Mouse (Mus musculus): Measurements from ENCODE around the gene Sucla2. TPM values are rescaled to one million over a fixed set of nuclear protein-coding genes. Genes with fewer than 3 reads are reported as not detected.

Sucla2 gene
- 107 and 109 TPM in 2 replicates for polyA plus RNA-seq (2015; fragmentation: Nextera tagmentation; extraction: Ambion mirVana)

DNA sequence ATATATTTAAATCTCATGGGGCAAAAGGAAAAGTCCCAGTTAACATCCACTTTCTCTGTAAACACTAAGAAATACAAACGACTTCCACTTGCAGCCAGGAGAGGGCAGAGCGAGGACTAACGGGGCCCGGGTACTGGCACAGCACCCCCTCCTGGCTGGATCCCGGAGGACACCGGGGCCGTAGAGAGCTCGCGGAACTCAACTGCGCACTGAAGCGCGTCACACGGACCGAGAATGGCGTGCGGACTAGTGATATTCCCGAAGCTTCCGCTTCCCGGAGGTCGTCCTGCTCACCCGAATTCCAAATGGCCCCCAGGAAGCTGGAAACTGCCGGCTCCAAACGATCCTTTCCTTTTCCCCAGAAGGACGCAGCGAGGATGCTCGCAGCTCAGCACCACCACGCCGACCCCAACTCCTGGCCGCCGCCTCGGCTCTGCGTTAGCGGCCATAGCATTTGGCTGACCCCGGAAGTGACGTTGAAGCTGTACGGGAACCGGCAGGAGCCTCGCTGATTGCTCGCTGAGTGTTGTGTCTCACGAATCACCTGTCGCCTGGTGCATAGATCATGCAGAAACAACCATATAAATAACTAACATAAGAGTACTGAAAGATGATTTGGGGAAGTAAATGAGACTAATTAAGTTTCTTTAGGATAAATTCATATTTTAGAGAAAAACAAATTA lies at the start of gene Sucla2:
Gene Sucla2 (plus strand): TSS at position 554 of the 683 bp plus-strand sequence.
- Histone ChIP-seq H3K36me3 (ENCODE audit: control insufficient read depth, insufficient read depth, low read length) (no peaks in the 10 kb centered on the region), H3K4me1 (replicated peaks; ENCODE audit: control insufficient read depth, insufficient read depth, low read length) (no peaks in the 10 kb centered on the region), H3K4me3 (ENCODE audit: low read length) (peak within 1 kb of the TSS; percentile 59), H3K9ac (ENCODE audit: low read length) (peak within 1 kb of the TSS; percentile 76), H3K4me2 (ENCODE audit: low read depth, low read length) (peak within 1 kb of the TSS; percentile 56), H3K27ac (ENCODE audit: low read length) (peak within 1 kb of the TSS; percentile 88), H3K27me3 (ENCODE audit: control insufficient read depth, insufficient read depth, low read depth, low read length) (no peaks in the 10 kb centered on the region), H3K9me3 (ENCODE audit: control insufficient read depth, low read length) (no peaks in the 10 kb centered on the region)
- WGBS, result under 1% methylated on average over 36 of the region's 41 CpGs
- ATAC-seq (ENCODE audit: low read depth), result peak; percentile 99

DNA sequence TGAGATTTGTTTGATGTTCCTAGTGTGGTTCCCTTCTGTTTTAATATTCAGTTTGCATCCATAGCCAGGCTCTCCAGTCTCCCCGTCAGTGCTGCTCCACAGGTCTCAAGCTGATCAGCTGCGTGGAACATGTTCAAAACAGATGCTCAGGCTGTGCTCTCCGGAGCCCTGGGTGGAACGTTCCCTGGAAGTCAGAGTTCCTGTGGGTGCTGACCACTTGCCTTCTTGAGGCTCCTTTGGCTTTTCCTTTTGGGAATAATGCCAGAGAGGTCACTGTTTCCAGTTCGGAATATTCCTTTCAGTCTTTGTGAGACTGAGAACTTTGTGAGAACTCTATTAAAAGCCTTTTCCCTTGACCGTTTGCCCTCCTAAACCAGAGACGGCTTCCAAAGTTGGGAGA lies 49.6 kb upstream of the Sucla2 start:
- Histone ChIP-seq H3K4me2 (ENCODE audit: low read depth, low read length) (no peak overlapping the region), H3K27ac (ENCODE audit: low read length) (no peak overlapping the region), H3K27me3 (ENCODE audit: control insufficient read depth, insufficient read depth, low read depth, low read length) (no peaks in the 10 kb centered on the region), H3K9me3 (ENCODE audit: control insufficient read depth, low read length) (no peaks in the 10 kb centered on the region), H3K4me3 (ENCODE audit: low read length) (no peak overlapping the region), H3K9ac (ENCODE audit: low read length) (no peak overlapping the region), H3K4me1 (replicated peaks; ENCODE audit: control insufficient read depth, insufficient read depth, low read length) (peaks cover 15% of the 10 kb centered on the region), H3K36me3 (ENCODE audit: control insufficient read depth, insufficient read depth, low read length) (no peaks in the 10 kb centered on the region)
- no peak for ATAC-seq (ENCODE audit: low read depth)
- WGBS, result 54% methylated on average over 7 of the region's 7 CpGs

GRCm38 (mm10) chr14:73476361-73476934 lies 48.7 kb upstream of the Sucla2 start:
- no peak overlapping the region for H3K27ac ChIP-seq (ENCODE audit: low read length)
- H3K27me3 ChIP-seq (ENCODE audit: control insufficient read depth, insufficient read depth, low read depth, low read length), result no peaks in the 10 kb centered on the region
- peaks cover 15% of the 10 kb centered on the region for H3K4me1 ChIP-seq (replicated peaks; ENCODE audit: control insufficient read depth, insufficient read depth, low read length)
- WGBS, result 81% methylated on average over 8 of the region's 8 CpGs
- H3K36me3 ChIP-seq (ENCODE audit: control insufficient read depth, insufficient read depth, low read length), result no peaks in the 10 kb centered on the region
- no peak overlapping the region for H3K4me2 ChIP-seq (ENCODE audit: low read depth, low read length)
- no peaks in the 10 kb centered on the region for H3K9me3 ChIP-seq (ENCODE audit: control insufficient read depth, low read length)
- H3K9ac ChIP-seq (ENCODE audit: low read length), result no peak overlapping the region
- ATAC-seq (ENCODE audit: low read depth), result no peak
- H3K4me3 ChIP-seq (ENCODE audit: low read length), result no peak overlapping the region

DNA sequence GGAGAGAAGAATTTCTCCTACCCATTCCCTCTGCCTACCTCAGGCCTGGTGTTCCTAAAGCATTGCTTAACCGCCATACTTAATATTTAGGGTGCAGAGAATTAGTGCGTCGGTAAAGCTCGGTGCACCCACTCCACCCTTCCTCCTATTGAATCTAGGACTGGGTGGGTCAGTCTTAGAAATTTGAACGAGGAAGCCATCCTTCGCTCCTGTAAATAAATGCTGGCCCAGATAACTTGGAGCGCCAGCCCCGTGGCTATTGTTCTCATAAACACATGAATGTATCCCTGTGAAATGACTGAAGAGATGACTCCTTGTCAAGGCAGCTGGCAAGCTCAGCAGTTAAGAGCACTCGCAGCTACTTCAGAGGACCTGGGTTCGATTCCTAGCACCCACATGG lies 48.0 kb upstream of the Sucla2 start:
- no peak overlapping the region for H3K4me2 ChIP-seq (ENCODE audit: low read depth, low read length)
- WGBS, result 85% methylated on average over 10 of the region's 10 CpGs
- H3K27ac ChIP-seq (ENCODE audit: low read length), result no peak overlapping the region
- H3K4me3 ChIP-seq (ENCODE audit: low read length), result no peak overlapping the region
- no peak overlapping the region for H3K9ac ChIP-seq (ENCODE audit: low read length)
- no peak for ATAC-seq (ENCODE audit: low read depth)
- no peaks in the 10 kb centered on the region for H3K9me3 ChIP-seq (ENCODE audit: control insufficient read depth, low read length)
- no peaks in the 10 kb centered on the region for H3K36me3 ChIP-seq (ENCODE audit: control insufficient read depth, insufficient read depth, low read length)
- H3K27me3 ChIP-seq (ENCODE audit: control insufficient read depth, insufficient read depth, low read depth, low read length), result no peaks in the 10 kb centered on the region
- H3K4me1 ChIP-seq (replicated peaks; ENCODE audit: control insufficient read depth, insufficient read depth, low read length), result peaks cover 15% of the 10 kb centered on the region

GRCm38 (mm10) chr14:73478321-73478720 lies 46.8 kb upstream of the Sucla2 start:
- ATAC-seq (ENCODE audit: low read depth), result no peak
- 62% methylated on average over 3 of the region's 3 CpGs for WGBS
- Histone ChIP-seq H3K4me2 (ENCODE audit: low read depth, low read length) (no peak overlapping the region), H3K4me3 (ENCODE audit: low read length) (no peak overlapping the region), H3K27me3 (ENCODE audit: control insufficient read depth, insufficient read depth, low read depth, low read length) (no peaks in the 10 kb centered on the region), H3K36me3 (ENCODE audit: control insufficient read depth, insufficient read depth, low read length) (no peaks in the 10 kb centered on the region), H3K27ac (ENCODE audit: low read length) (no peak overlapping the region), H3K9ac (ENCODE audit: low read length) (no peak overlapping the region), H3K9me3 (ENCODE audit: control insufficient read depth, low read length) (no peaks in the 10 kb centered on the region), H3K4me1 (replicated peaks; ENCODE audit: control insufficient read depth, insufficient read depth, low read length) (peaks cover 15% of the 10 kb centered on the region)

DNA sequence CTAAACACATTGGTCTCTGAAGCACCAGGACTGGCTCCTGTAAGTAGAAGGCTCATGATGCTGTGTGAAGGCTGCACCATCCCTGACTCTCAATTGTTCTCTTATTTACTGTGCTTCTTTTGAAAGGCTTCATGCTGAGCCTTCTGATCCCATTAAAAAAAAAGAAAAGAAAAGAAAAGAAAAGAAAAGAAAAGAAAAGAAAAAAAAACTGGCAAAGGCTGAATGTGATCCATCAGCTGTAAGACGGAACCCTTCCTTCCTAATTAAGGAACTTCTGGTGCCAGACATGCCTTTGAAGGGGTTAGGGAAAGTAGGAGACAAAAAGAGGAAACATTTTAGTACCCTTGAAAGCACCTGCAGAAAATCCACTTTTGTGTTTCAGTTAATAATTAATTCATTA lies 45.3 kb upstream of the Sucla2 start:
- no peak overlapping the region for H3K4me2 ChIP-seq (ENCODE audit: low read depth, low read length)
- H3K4me3 ChIP-seq (ENCODE audit: low read length), result no peak overlapping the region
- H3K9me3 ChIP-seq (ENCODE audit: control insufficient read depth, low read length), result no peaks in the 10 kb centered on the region
- 48% methylated on average over 1 of the region's 1 CpGs for WGBS
- no peak for ATAC-seq (ENCODE audit: low read depth)
- H3K4me1 ChIP-seq (replicated peaks; ENCODE audit: control insufficient read depth, insufficient read depth, low read length), result peaks cover 7% of the 10 kb centered on the region; the same call in 1 of the 2 replicates
- H3K9ac ChIP-seq (ENCODE audit: low read length), result no peak overlapping the region
- no peaks in the 10 kb centered on the region for H3K27me3 ChIP-seq (ENCODE audit: control insufficient read depth, insufficient read depth, low read depth, low read length)
- no peak overlapping the region for H3K27ac ChIP-seq (ENCODE audit: low read length)
- no peaks in the 10 kb centered on the region for H3K36me3 ChIP-seq (ENCODE audit: control insufficient read depth, insufficient read depth, low read length)

DNA sequence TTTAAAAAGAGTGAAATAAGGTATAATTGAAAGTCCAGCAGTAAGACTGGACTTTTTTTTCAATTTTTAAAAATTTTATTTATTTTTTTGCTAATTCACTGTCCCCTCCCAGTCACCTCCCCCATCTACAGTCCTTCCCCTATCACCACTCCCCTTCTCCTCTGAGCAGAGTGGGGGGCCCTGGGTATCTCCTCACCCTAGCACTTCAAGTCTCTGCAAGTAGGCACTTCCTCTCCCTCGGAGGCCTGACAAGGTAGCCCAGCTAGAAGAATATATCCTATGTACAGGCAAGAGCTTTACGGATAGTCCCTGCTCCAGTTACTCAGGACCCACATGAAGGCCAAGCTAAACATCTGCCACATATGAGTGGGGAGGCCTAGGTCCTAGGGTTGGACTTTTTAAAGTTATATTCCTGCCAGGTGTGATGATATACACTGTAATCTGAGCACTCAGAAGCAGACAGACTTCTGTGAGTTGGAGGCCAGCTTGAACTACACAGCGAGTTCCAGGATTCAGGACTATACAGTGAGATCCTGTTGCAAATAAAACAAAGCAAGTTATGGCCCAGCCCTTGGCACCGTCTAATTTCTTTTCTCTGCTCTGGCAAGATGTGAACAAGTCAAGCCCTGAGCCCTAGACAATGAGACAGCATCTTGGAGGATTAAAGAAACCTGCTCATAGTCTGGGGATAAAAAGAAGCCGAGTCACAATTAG lies 41.4 kb upstream of the Sucla2 start:
- no peaks in the 10 kb centered on the region for H3K4me1 ChIP-seq (replicated peaks; ENCODE audit: control insufficient read depth, insufficient read depth, low read length)
- H3K27ac ChIP-seq (ENCODE audit: low read length), result no peak overlapping the region
- no peak overlapping the region for H3K4me2 ChIP-seq (ENCODE audit: low read depth, low read length)
- H3K9ac ChIP-seq (ENCODE audit: low read length), result no peak overlapping the region
- no peaks in the 10 kb centered on the region for H3K9me3 ChIP-seq (ENCODE audit: control insufficient read depth, low read length)
- no peaks in the 10 kb centered on the region for H3K27me3 ChIP-seq (ENCODE audit: control insufficient read depth, insufficient read depth, low read depth, low read length)
- no peak for ATAC-seq (ENCODE audit: low read depth)
- 72% methylated on average over 5 of the region's 5 CpGs for WGBS
- no peak overlapping the region for H3K4me3 ChIP-seq (ENCODE audit: low read length)
- H3K36me3 ChIP-seq (ENCODE audit: control insufficient read depth, insufficient read depth, low read length), result no peaks in the 10 kb centered on the region

DNA sequence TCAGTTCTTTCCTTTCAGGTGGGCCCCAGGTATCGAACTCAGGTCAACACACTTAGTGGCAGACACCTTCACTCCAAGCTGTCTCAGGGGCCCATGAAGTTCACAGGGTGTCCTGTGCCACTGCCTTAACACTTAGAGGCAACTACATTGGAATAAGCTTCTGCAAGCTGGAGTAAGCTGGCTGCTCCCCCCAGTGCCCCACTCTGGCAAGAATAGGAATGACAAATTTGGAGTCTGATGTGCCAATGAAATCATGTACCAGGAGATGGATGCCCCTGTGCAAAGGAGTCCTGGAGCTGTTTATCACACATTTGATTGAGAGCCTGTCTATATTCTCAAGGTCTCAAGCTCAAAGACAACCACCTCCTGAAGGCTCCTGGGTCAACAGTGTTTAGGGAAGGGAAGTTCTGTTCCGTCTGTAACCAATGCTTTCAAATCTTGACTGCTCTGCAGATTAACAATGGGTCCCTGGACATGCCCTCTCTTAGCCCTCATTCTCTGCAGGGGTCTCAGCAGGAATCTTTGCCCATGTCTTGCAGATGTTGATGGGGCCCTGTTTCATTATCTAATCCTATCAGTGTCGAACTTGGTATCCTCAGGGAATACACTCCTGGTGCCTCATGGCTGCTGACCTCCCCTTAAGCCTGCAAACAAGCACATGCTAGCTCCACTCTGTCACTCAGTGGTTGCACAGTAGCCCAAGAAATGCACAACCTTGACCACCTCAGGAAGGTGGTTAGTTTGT lies 40.6 kb upstream of the Sucla2 start:
- Histone ChIP-seq H3K4me1 (replicated peaks; ENCODE audit: control insufficient read depth, insufficient read depth, low read length) (no peaks in the 10 kb centered on the region), H3K4me3 (ENCODE audit: low read length) (no peak overlapping the region), H3K36me3 (ENCODE audit: control insufficient read depth, insufficient read depth, low read length) (no peaks in the 10 kb centered on the region), H3K9ac (ENCODE audit: low read length) (no peak overlapping the region), H3K9me3 (ENCODE audit: control insufficient read depth, low read length) (no peaks in the 10 kb centered on the region), H3K27me3 (ENCODE audit: control insufficient read depth, insufficient read depth, low read depth, low read length) (no peaks in the 10 kb centered on the region), H3K27ac (ENCODE audit: low read length) (no peak overlapping the region), H3K4me2 (ENCODE audit: low read depth, low read length) (no peak overlapping the region)
- WGBS, result 72% methylated on average over 3 of the region's 3 CpGs
- no peak for ATAC-seq (ENCODE audit: low read depth)

DNA sequence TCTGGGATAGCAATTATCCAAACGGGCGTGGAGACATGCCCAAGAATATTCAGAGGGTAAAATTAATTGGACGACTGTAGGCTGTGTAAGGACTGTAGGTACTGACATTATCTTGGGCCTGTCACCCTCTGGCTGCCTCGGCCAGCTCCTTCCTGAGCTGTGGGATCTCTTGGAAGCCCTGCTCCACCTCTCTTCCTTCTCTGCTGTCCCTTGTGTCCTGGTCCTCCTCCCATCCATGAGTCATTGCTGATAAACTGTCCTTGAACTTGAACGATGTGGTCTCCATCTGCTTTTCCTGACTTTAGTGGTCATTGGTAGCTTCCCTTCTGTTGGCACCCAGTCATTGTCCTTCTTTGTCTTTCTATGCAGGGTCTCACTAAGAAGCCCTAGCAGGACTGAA lies 38.5 kb upstream of the Sucla2 start:
- Histone ChIP-seq H3K36me3 (ENCODE audit: control insufficient read depth, insufficient read depth, low read length) (no peaks in the 10 kb centered on the region), H3K4me1 (replicated peaks; ENCODE audit: control insufficient read depth, insufficient read depth, low read length) (no peaks in the 10 kb centered on the region), H3K4me3 (ENCODE audit: low read length) (no peak overlapping the region), H3K27ac (ENCODE audit: low read length) (no peak overlapping the region), H3K9ac (ENCODE audit: low read length) (no peak overlapping the region), H3K27me3 (ENCODE audit: control insufficient read depth, insufficient read depth, low read depth, low read length) (no peaks in the 10 kb centered on the region), H3K9me3 (ENCODE audit: control insufficient read depth, low read length) (no peaks in the 10 kb centered on the region), H3K4me2 (ENCODE audit: low read depth, low read length) (no peak overlapping the region)
- WGBS, result 62% methylated on average over 5 of the region's 5 CpGs
- no peak for ATAC-seq (ENCODE audit: low read depth)
